Mouse (Mus musculus): ENCODE measurements around the gene Tomm70a. TPM values are rescaled to one million over a fixed set of nuclear protein-coding genes. Genes with fewer than 3 reads are reported as not detected.

Tomm70a gene
- polyA plus RNA-seq (2015; fragmentation: Nextera tagmentation; extraction: Ambion mirVana) = 43.2 and 47.2 TPM in 2 replicates

DNA sequence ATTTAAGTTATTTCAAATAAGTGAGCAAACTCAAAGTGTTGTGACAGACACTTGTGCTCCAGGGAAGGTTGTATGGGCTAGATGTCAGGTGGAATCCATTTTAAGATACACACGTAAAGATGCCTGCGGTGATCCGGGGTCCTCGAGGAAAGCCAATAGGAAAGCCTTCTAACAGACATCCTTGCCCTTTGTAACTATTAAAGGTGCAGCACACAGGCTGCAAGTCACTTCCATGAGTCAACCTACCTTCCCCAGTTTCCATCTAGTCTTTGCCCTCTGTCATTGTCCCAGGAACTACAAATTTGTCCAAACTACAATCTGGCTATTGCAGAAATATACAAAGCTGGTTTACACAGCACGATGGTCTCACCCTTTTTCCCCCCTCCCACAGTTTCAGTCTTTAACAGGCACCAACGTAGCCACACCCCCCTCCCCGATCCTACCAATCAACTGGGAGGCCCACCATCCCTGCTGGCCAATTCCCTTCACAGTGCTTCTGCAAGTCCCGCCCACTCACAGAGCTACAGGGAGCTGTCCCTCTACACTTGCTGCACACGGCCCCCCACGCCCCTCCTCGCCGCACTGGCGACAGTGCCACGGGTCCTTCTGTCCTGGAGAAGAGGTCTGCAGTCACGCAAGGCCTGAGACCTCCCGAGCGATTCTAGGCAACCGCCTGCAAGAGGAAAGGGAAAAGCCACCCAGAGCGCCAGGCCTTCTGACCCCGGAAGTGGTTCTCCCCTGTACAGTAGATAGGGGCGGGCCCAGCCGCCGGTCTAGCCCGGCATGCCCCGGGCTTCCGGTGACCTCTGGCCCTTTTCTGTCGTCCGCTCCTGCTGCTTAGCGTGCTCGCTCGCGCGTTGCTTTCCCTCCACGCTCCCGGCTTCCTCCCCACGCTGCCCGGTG, at the start of gene Tomm70a:
Tomm70a (plus strand) TSS at position 791 of the 903 bp plus-strand sequence.
- Histone ChIP-seq H3K9ac (peak within 1 kb of the TSS; percentile 94), H3K4me3 (peak within 1 kb of the TSS; percentile 98), H3K36me3 (ENCODE audit: poor library complexity, severe bottlenecking) (no peaks in the 10 kb centered on the region), H3K4me2 (peak within 1 kb of the TSS; percentile 85), H3K27me3 (no peaks in the 10 kb centered on the region), H3K4me1 (peaks cover 22% of the 10 kb centered on the region), H3K9me3 (replicated peaks) (no peaks in the 10 kb centered on the region), H3K27ac (peak within 1 kb of the TSS; percentile 89)
- under 1% methylated on average over 37 of the region's 37 CpGs for WGBS
- peak; percentile 99 for ATAC-seq

DNA sequence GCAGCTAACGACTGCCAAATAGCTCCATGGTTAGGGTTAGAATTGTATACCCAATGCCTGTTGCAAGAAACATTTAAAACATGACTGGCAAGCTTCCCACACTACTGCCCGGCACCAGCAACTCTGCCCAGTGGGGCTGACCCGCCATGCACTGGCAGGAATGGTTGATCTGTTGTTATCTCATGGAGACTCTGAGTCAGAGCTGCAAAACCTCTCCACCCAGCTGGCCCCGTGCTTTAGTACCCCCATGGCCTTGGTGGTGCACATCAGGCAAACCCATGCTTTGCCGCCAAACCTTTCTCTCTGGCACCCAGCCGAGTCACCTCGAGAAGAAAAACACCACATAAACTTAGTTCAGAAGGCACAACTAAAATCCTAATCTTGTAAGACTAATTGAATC, 45.5 kb upstream of the Tomm70a start:
- 76% methylated on average over 7 of the region's 7 CpGs for WGBS
- H3K27me3 ChIP-seq = no peaks in the 10 kb centered on the region
- ATAC-seq = no peak

GRCm38 (mm10) chr16:57079577-57079976, 41.9 kb upstream of the Tomm70a start:
- no peaks in the 10 kb centered on the region for H3K9me3 ChIP-seq (replicated peaks)
- ATAC-seq = no peak
- WGBS = 83% methylated on average over 4 of the region's 4 CpGs

More for the DNA sequence above, 45.5 kb upstream of the Tomm70a start:
- no peaks in the 10 kb centered on the region for H3K4me1 ChIP-seq
- H3K27ac ChIP-seq = no peak overlapping the region
- H3K9ac ChIP-seq = no peak overlapping the region
- no peaks in the 10 kb centered on the region for H3K9me3 ChIP-seq (replicated peaks)
- no peak overlapping the region for H3K4me2 ChIP-seq
- no peaks in the 10 kb centered on the region for H3K36me3 ChIP-seq (ENCODE audit: poor library complexity, severe bottlenecking)
- no peak overlapping the region for H3K4me3 ChIP-seq

DNA sequence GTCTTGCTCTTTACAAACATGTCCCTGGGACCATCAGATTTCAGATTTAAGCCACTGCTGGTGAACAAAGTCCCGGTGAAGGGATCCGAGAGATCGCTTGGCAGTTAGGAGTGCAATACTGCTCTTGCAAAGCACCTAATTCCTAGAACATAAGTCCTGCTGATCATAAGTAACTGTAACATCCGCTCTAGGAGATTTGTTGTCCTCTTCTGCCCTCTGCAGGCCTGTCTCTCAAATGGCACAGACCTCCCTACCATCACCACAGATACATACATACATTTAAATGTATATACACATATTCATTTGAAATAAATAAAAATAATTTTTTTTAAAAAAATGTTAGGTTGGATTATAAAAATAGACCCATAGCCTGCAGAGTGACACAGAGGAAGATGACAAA, 29.0 kb upstream of the Tomm70a start:
- Histone ChIP-seq H3K36me3 (ENCODE audit: poor library complexity, severe bottlenecking) (no peaks in the 10 kb centered on the region), H3K27me3 (no peaks in the 10 kb centered on the region), H3K27ac (no peak overlapping the region), H3K4me2 (no peak overlapping the region), H3K9ac (no peak overlapping the region), H3K4me3 (no peak overlapping the region), H3K4me1 (no peaks in the 10 kb centered on the region), H3K9me3 (replicated peaks) (no peaks in the 10 kb centered on the region)
- ATAC-seq = peak; percentile 87
- 41% methylated on average over 4 of the region's 4 CpGs for WGBS

More at GRCm38 (mm10) chr16:57079577-57079976, 41.9 kb upstream of the Tomm70a start:
- Histone ChIP-seq H3K36me3 (ENCODE audit: poor library complexity, severe bottlenecking) (no peaks in the 10 kb centered on the region), H3K27ac (no peak overlapping the region), H3K4me3 (no peak overlapping the region), H3K4me1 (no peaks in the 10 kb centered on the region), H3K27me3 (no peaks in the 10 kb centered on the region), H3K9ac (no peak overlapping the region), H3K4me2 (no peak overlapping the region)

GRCm38 (mm10) chr16:57092911-57093605, 28.4 kb upstream of the Tomm70a start:
- Histone ChIP-seq H3K36me3 (ENCODE audit: poor library complexity, severe bottlenecking) (no peaks in the 10 kb centered on the region), H3K4me2 (no peak overlapping the region), H3K9ac (no peak overlapping the region), H3K4me3 (no peak overlapping the region), H3K9me3 (replicated peaks) (no peaks in the 10 kb centered on the region), H3K27me3 (no peaks in the 10 kb centered on the region), H3K27ac (no peak overlapping the region), H3K4me1 (no peaks in the 10 kb centered on the region)
- no peak; the same call in 1 of the 2 replicates for ATAC-seq
- 71% methylated on average over 6 of the region's 6 CpGs for WGBS

DNA sequence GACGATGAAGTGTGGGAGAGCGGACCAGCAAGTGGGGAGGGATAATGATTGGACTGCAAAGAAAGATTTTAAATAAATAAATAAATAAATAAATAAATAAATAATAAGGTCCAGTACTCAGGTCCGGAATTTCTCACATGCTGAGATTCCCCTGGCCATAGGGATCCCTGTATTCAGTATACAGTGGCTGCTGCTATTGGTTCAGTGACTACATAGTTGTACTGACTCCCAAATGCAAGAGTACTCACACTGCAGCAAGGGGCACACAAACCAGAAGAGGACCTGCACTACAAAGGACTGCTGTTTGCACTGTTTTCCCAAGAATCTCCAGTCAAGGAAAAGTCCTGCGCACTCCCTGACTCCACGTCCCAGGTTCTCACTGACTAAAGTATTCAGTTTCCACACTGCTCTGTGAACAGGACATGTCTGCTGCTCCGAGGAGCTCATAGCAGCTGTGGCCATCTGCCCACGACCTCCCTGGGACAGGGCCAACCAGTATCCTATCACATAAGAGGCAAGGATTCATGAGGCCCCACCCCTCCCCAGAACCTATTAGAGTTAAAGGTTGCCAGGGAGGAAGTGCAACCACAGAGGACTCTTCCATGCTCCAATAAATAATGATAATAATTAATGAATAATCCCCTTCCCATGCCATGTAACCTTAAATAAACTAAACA, 22.9 kb upstream of the Tomm70a start:
- H3K4me2 ChIP-seq = no peak overlapping the region
- no peaks in the 10 kb centered on the region for H3K9me3 ChIP-seq (replicated peaks)
- no peaks in the 10 kb centered on the region for H3K36me3 ChIP-seq (ENCODE audit: poor library complexity, severe bottlenecking)
- WGBS = 77% methylated on average over 7 of the region's 7 CpGs
- no peak overlapping the region for H3K9ac ChIP-seq
- H3K27me3 ChIP-seq = no peaks in the 10 kb centered on the region
- H3K4me3 ChIP-seq = no peak overlapping the region
- no peak for ATAC-seq
- H3K27ac ChIP-seq = no peak overlapping the region
- H3K4me1 ChIP-seq = no peaks in the 10 kb centered on the region

DNA sequence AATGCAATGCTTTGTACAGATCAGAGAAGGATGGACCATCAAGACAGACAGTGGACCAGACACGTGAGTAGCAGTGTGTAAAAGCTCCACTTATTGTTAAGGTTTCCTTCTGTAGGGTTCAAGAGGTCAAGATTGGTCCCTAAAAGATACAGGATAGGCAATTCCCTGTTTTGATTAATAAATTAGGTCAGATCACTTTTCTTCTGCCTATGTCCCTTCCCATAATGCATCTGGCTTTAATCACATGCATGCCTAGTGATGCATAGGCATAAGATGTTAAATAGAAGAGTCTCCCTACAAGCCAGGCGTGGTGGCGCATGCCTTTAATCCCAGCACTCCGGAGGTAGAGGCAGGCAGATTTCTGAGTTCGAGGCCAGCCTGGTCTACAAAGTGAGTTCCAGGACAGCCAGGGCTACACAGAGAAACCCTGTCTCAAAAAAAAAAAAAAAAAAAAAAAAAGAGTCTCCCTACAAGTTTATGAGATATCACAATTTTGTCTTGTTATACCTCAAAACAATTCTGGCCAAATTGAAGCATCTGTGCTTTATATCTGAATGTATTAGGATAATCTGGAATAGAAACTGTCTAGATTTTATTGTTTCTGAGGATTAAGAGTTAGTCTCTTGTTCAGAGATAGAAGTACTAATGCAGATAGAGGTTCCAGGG, 21.8 kb upstream of the Tomm70a start:
- Histone ChIP-seq H3K27me3 (no peaks in the 10 kb centered on the region), H3K4me1 (no peaks in the 10 kb centered on the region), H3K9me3 (replicated peaks) (no peaks in the 10 kb centered on the region), H3K4me2 (no peak overlapping the region), H3K4me3 (no peak overlapping the region), H3K9ac (no peak overlapping the region), H3K36me3 (ENCODE audit: poor library complexity, severe bottlenecking) (no peaks in the 10 kb centered on the region), H3K27ac (no peak overlapping the region)
- no peak for ATAC-seq
- WGBS = 80% methylated on average over 5 of the region's 5 CpGs

DNA sequence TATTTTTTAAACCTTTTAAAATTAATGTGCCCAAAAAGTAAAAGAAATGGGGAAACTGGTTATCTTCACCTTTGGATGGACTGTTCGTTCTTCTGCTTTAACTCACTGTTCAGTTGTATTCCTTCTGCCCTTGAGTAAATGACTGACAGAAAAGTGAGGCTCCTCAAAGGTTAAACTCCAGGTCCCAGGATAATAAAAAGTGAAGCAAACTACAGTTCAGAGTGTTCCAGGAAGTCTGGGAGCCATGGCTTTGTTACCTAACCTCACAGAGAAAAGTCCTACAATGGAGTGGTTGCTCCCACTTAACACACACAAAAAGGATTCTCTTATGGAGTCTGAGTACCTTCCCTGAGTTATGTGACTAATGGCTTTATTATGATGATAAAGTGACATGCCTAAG, 20.3 kb upstream of the Tomm70a start:
- Histone ChIP-seq H3K4me3 (no peak overlapping the region), H3K27ac (no peak overlapping the region), H3K9ac (no peak overlapping the region), H3K36me3 (ENCODE audit: poor library complexity, severe bottlenecking) (no peaks in the 10 kb centered on the region), H3K9me3 (replicated peaks) (no peaks in the 10 kb centered on the region), H3K4me1 (no peaks in the 10 kb centered on the region), H3K4me2 (no peak overlapping the region), H3K27me3 (no peaks in the 10 kb centered on the region)
- no peak for ATAC-seq
- WGBS = 89% methylated on average over 1 of the region's 1 CpGs

GRCm38 (mm10) chr16:57106185-57106960, 15.1 kb upstream of the Tomm70a start:
- H3K36me3 ChIP-seq (ENCODE audit: poor library complexity, severe bottlenecking) = no peaks in the 10 kb centered on the region
- no peaks in the 10 kb centered on the region for H3K27me3 ChIP-seq
- H3K4me3 ChIP-seq = no peak overlapping the region
- ATAC-seq = no peak
- H3K4me2 ChIP-seq = no peak overlapping the region
- 83% methylated on average over 5 of the region's 5 CpGs for WGBS
- H3K4me1 ChIP-seq = no peaks in the 10 kb centered on the region
- H3K27ac ChIP-seq = no peak overlapping the region
- H3K9ac ChIP-seq = no peak overlapping the region
- no peaks in the 10 kb centered on the region for H3K9me3 ChIP-seq (replicated peaks)

- H3K4me3 ChIP-seq = no peak overlapping the region
- no peak for ATAC-seq
- no peaks in the 10 kb centered on the region for H3K9me3 ChIP-seq (replicated peaks)
- no peaks in the 10 kb centered on the region for H3K36me3 ChIP-seq (ENCODE audit: poor library complexity, severe bottlenecking)
- H3K4me1 ChIP-seq = no peaks in the 10 kb centered on the region
- no peaks in the 10 kb centered on the region for H3K27me3 ChIP-seq
- H3K27ac ChIP-seq = no peak overlapping the region
- H3K4me2 ChIP-seq = no peak overlapping the region
- H3K9ac ChIP-seq = no peak overlapping the region
Observed at GRCm38 (mm10) chr16:57116066-57116465, 5.4 kb upstream of the Tomm70a start.

DNA sequence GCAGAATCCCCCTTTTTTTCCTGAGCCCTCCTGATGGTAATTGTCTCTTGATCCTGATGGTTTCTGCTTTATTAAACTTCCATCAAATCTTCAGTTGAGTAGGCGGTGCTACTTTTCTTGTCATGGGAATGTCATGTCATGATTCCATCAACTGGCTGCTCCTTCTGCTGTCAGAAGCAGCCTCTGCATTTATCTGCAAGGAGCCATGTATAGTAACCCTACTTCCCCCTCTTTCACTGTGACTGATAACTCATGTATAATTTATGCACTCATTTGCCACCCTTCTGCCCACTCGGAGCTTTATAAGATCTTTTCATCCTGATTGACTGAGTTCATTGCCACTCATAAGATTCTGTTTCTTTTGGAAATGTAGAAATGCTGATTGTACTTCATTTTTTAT, 3.9 kb upstream of the Tomm70a start:
- H3K36me3 ChIP-seq (ENCODE audit: poor library complexity, severe bottlenecking) = no peaks in the 10 kb centered on the region
- no peak overlapping the region for H3K27ac ChIP-seq
- H3K4me3 ChIP-seq = no peak overlapping the region
- peaks cover 4% of the 10 kb centered on the region for H3K4me1 ChIP-seq
- 67% methylated on average over 2 of the region's 2 CpGs for WGBS
- no peaks in the 10 kb centered on the region for H3K27me3 ChIP-seq
- no peak overlapping the region for H3K4me2 ChIP-seq
- no peaks in the 10 kb centered on the region for H3K9me3 ChIP-seq (replicated peaks)
- ATAC-seq = no peak
- no peak overlapping the region for H3K9ac ChIP-seq

Data from forebrain, embryonic 13.5 days (tissue).